Mouse (Mus musculus) mouse embryonic stem cell (cell line): Measurements from ENCODE around the gene Cdsn.

Source experiments
- in situ Hi-C, 2 experiments: fragments of 300-500 bp; cut with MboI; formaldehyde crosslinking; loops; 1 replicate in 1 of 2; 3 replicates in 1 of 2; pipeline ENCODE4 v1.14.3; 2019 to 2020; ENCODE audit warnings: low sequenced_read_pairs in 2 of 2, low pct_unique_long_range_greater_than_20kb in 1 of 2, mixed read lengths in 1 of 2; ENCODE audit not compliant: unreplicated experiment in 1 of 2

Cdsn gene

DNA sequence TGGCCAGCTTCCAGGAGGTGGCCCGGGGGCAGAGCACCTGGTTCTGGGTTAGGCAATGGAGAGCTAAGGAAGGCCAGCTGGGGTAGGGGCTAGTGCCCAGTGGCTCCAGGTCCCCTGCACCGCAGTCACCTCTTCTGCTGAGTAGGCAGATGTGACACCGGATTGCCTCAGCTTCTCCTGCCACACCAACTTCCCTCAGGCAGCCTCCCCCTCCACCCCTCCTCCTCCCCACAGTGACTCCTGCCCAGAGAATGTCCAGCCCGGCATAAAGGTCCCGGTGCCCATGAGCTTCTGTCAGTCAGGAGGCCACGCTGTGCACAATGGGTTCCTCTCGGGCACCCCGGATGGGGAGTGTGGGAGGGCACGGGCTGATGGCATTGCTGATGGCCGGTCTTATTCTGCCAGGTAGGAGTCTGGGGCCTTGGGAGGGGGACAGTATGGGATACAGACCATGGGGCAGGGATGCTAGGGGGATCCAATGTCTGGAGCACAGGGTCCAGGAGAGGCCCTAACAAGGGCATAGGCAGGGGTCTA lies at the start of gene Cdsn:
Gene Cdsn, plus strand, starts transcription at position 248 of the 534 bp plus-strand sequence.
- in situ Hi-C loops, result no loop called here

DNA sequence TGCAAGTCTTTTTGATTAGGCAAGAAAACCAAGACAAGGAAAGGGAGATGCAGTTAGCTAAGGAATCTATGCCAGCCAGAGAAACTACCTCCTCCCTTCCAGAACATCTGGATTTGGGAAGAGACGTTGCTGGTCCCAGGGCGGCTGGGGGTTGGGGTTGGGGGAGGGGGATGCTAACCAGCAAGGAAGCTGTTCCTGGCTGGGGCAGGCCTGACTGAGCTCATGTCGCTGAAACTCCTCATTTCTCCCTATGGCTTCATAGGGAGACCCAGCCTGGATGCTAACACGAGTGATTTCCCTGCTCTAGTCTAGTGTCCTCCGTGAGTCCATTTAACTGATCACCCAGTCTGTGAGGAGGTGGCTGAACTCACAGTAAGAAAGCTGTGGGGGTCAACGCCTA lies 49.7 kb upstream of the Cdsn start:
- in situ Hi-C loops, result loop anchor here in 1 of 2 experiments (25.0 kb wide), 1 partner anchor 1485 kb away; the partner anchor contains the start of genes 2410137M14Rik and H2-M5

DNA sequence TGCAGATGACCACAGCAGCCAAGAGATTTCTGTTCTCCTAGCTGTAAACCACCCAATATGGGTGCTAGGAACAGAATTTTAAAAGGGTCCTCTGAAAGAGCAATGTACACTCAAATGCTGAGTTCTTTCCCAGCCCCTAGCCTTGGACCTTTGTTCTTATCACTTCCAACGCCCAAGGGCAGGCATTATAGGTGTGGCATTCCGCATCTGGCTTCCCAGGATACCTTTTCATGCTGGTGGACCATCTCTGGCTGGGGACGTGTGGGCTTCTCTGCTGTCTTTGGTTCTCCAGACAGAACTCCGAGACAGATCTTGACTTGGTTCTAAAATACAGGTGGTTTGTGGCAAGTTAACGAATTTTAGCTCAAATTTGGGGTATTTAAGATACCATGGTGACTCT lies 49.2 kb upstream of the Cdsn start:
- in situ Hi-C loops, result loop anchor here in 1 of 2 experiments (25.0 kb wide), 1 partner anchor 1485 kb away; the partner anchor contains the start of genes 2410137M14Rik and H2-M5

DNA sequence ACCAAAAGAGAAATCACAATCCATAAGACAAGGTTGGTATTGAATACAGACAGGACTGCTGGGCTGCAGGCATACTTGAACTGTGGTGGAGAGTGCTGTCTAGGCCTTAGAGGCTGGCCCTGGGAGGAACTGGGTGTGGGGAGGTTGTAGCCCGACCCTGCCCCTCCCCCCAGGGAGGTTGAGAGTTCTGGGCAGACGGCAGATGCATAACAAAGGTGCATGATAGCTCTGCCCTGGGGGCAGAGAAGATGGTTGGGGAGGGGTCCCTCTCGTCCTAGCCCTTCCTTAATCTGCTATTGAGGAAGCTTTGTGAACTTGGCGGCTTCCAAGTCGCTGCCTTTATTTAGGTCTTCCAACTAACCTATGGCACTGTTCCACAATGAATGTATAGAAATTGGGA lies 48.1 kb upstream of the Cdsn start:
- in situ Hi-C loops, result loop anchor here in 1 of 2 experiments (25.0 kb wide), 1 partner anchor 1483 kb away; the partner anchor contains the start of genes 2410137M14Rik and H2-M5

DNA sequence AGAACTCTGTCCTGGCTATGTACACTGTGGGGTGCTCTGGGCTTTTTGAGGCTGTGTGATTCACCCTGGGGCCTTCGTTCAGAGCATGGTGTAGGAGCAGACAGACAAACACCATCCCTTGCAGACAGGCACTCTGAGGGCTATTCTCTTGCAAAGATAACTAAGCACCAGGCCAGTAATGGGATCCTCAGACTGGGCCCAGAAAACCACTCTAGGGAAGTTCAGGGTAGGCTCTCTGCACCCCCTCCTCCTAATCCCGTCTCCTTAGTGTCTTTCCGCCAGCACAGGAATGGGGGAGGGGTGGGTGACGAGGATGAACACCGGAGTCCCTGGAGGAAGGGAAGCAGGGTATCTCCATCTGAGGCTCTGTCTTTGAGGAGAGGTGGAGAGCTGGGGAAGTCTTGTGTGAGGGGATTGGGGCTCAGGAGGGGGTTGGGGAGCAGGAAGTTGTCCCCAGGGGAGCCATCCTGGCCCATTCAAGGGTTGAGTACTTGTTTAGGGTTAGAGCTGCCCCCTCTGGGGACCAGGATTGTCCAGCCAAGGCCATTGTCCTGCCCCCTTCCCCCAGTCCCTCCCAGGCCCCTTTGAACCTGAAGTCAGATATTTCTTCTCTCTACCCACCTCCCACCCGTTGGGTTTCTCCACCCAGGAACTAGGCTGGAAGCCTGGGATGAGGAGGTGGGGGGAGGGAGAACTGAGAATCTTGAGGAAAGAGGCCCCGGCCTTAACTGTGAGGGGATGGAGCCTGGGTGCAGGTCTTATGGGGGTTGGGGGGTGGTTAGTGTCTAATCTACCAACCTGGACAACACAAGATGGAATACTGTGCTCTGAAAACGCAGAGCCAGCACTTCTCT lies 47.1 kb upstream of the Cdsn start:
- in situ Hi-C loops, result loop anchor here in 1 of 2 experiments (25.0 kb wide), 1 partner anchor 1482 kb away; the partner anchor contains the start of genes 2410137M14Rik and H2-M5

DNA sequence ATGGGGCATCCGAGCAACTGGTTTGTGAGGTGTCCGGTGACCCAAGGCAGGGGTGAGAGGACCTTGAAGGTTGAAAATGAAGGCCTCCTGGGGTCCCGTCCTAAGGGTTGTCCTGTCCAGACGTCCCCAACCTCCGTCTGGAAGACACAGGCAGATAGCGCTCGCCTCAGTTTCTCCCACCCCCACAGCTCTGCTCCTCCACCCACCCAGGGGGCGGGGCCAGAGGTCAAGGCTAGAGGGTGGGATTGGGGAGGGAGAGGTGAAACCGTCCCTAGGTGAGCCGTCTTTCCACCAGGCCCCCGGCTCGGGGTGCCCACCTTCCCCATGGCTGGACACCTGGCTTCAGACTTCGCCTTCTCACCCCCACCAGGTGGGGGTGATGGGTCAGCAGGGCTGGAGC lies 46.2 kb upstream of the Cdsn start, which contains the start of gene Pou5f1:
Gene Pou5f1, plus strand, starts transcription at position 243 of the 400 bp plus-strand sequence.
- in situ Hi-C loops, result loop anchor here in 1 of 2 experiments (25.0 kb wide), 1 partner anchor 1482 kb away; the partner anchor contains the start of genes 2410137M14Rik and H2-M5

DNA sequence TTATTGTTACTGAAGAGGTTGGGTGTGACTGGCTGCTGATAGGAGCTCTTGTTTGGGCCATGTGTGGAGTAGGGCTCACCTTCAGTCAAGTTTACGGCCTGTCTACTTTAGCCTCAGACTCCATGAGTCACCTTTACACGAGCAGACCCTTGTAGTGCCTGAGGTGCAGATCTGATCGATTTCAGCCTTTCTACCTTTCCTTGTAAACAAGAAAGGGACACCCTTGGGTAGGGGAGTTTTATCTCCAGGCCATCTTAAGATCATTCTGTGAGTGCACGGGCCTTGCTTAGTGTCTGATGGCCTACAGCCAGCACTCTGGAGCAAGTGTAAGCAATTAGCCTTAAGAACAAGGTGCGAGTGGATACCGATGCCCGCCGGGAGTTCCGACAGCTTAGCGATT lies 45.0 kb upstream of the Cdsn start:
- in situ Hi-C loops, result loop anchor here in 1 of 2 experiments (25.0 kb wide), 1 partner anchor 1480 kb away; the partner anchor contains the start of genes 2410137M14Rik and H2-M5

DNA sequence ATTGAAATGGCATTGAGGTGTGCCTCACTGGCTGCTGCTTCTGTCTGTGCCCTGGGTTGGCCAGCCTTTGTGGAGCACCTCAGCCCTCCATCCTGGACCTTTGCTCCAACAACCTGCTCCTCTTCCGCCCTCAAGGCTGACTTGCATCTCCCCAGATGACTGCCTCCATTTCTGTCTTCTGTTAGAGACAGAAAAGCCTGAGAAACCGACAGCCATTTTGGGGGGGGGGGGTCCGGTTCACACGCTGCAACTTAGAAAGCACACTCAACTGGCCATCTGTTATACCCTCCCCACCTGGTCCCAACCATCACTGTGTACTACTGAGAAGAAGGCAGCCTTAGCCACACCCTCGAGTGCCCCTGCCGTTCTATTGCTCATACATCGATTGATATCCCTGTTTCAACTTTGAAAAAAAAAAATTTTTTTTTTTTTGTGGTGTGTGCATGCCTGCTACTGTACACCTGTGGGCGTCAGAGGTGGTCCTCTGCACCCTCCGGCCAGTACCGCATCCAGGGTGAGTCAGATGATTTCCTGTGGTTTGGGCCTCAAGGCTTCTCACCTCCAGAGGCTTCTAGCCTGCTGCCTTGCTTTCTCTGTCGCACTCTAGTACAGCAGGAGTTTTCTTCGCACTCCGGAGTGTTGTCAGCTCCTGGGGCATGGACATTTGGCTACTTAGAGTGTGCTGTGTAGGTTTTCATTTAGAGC lies 44.2 kb upstream of the Cdsn start:
- in situ Hi-C loops, result loop anchor here in 1 of 2 experiments (25.0 kb wide), 1 partner anchor 1480 kb away; the partner anchor contains the start of genes 2410137M14Rik and H2-M5

DNA sequence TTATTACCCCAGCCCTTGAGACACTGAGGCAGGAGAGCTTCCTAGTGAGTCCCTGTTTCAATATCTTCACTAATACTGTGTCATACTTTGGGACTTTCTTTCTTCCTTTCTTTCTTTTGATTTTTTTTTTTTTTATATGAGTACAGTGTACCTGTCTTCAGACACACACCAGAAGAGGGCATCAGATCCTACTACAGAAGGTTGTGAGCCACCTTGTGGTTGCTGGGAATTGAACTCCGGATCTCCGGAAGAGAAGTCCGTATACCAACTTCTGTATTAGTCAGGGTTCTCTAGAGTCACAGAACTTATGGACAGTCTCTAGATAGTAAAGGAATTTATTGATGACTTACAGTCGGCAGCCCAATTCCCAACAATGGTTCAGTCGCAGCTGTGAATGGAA lies 43.6 kb upstream of the Cdsn start:
- in situ Hi-C loops, result loop anchor here in 1 of 2 experiments (25.0 kb wide), 1 partner anchor 1479 kb away; the partner anchor contains the start of genes 2410137M14Rik and H2-M5

DNA sequence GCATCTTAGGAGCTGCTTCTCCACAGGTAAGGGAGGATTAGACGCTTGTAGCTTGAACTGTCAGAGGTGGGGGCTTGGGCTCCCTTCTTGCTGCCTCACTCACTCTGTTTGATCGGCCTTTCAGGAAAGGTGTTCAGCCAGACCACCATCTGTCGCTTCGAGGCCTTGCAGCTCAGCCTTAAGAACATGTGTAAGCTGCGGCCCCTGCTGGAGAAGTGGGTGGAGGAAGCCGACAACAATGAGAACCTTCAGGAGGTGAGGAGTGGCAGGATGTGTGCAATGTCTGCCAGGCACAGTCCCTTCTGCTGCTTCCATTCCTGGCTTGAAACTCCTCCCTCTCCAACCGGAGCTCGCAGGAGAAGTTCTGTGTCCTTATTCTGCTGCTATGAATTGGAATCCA lies 42.6 kb upstream of the Cdsn start:
- in situ Hi-C loops, result loop anchor here in 1 of 2 experiments (25.0 kb wide), 1 partner anchor 1478 kb away; the partner anchor contains the start of genes 2410137M14Rik and H2-M5

DNA sequence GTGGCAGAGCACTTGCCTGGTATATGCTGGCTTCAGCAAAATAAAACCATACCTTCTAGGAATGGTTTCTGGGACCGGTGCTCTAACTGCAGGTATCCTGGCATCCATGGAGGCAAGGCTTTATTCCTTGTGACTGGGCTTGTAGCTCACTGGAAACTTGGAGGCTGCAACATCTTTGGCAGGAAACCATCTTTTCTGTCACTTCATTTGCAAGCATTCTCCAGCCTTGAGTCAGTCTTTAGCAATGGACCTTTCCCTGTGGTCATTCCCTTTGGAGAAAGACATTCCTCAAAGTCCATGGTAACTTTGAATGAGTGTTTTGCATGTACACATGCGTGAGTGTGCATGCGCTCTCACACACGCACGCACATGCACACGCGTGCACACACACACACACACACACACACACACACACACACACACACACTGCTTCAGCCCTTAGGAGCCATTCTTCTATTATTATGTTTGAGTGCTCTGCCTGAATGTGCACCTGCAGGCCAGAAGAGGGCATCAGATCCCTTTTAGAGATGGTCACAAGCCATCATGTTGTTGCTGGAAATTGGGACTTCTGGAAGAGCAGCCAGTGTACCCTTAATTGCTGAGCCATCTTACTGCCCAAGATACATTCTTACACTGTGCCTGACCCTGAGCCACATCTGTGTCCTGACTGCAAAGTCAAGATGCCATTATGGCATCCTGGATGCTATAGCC lies 38.9 kb upstream of the Cdsn start:
- in situ Hi-C loops, result loop anchor here in 1 of 2 experiments (25.0 kb wide), 1 partner anchor 1474 kb away; the partner anchor contains the start of genes 2410137M14Rik and H2-M5

DNA sequence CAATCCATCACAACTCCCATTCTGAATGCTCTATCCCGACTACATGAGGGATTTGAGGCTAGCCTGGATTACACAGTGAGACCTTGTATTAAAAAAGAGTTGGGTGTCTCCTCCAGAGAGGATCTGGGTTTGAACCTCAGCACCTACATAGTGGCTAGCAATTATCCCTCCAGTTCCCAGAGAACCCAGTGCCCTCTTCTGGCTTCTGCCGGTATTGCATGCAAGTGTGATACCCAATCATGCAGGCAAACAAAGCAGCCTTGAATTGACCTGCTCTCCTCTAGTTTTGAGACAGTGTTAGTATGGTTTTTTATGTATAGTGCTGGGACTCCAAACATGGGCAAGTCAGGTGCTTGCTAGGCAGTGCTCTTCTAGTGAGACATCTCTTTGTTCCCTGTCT lies 38.0 kb upstream of the Cdsn start:
- in situ Hi-C loops, result loop anchor here in 1 of 2 experiments (25.0 kb wide), 1 partner anchor 1473 kb away; the partner anchor contains the start of genes 2410137M14Rik and H2-M5

DNA sequence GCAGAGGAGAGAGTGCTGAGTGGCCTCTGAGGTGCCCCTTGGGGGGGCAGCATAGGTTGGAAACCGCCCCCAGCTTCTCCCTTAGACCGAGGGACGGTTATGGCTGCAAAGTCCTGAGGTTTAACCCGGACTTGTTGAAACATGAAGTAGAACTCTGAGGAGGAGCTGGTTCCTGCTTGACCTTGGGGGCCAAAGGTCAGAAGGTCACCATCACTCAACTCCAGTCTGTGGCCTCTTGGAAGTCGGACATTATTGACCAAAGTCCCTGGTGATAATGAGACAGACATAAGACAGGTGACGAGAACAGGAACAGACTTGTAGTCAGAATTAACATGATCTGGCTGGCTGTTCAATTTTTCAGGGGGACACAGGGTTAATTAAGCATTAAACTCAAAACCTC lies 37.2 kb upstream of the Cdsn start:
- in situ Hi-C loops, result loop anchor here in 1 of 2 experiments (25.0 kb wide), 1 partner anchor 1473 kb away; the partner anchor contains the start of genes 2410137M14Rik and H2-M5

DNA sequence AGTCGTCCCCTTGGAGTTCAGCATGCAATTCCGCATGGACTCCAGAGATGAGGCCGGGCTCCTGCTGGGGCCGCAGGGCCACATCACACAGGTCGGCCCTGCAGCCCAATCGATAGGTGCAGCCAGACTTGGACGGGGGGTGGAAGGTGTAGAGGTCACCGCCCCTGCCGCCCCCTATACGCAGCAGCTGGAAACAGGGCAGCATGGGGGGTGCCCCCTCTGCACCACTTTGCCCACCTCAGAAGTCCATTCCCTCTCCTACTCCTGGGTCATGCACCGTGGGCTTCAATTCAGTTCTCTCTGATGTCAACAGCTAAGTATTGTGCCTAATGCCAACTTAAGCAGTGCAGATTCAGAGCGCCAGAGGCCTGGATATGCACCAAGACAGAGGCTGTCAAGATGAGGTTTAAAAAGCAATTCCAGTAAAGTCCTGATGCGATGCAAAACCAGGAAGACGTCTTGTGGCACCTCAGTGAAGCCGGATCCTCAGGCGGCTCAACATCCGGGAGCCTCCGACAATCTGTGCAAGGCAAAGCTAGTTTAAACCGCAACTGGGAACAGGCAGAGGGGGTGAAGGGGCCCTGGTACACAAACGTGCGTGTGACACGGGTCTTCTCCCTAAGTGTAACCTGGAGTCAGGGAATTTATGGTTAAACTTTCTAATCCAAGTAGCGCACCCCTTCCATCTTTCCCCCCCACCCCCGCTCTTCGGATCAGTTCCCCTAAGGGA lies 35.9 kb upstream of the Cdsn start:
- in situ Hi-C loops, result loop anchor here in 1 of 2 experiments (25.0 kb wide), 1 partner anchor 1471 kb away; the partner anchor contains the start of genes 2410137M14Rik and H2-M5

DNA sequence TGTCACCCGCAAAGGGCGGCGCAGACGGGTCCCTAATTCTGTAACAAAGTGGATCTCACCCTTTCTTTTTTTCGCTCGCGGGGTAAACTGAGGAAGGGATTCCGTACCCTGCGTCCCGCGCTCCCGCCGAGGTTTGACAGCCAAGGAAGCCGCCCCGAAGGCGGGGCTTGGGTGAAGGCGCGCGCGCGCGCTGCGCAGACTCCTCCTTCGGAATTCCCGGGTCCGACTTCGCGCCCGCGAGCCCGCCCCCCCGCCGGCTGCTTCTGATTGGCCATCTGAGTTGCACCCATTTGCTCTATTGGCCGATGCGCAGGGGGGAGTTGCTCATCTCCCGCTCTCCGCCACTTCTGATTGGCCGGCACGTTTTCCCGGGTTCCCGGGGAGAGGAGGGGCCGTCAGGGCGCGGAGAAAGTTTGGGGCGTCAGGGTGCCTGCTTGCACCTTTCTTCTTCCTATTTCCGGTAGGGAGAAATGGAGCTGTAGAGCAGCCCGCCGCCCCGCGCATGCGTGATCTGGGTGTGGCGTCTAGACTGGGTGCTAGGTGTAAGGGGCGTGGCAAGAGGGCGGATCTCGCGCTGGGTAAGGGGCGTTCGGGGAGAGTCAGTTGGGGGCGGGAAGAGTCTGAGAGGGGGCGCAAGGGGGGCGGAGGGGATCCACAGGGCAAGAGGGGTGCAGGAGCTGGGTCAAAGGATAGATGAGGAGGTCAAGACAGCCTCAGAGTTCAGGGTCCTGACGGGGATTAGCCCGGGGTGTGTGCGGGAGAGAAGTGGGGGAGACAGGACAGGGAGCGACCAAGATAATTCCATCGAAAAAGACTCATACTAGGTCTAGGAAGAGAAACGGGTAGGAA lies 35.1 kb upstream of the Cdsn start, which contains the start of the genes Tcf19 and Cchcr1:
Gene Tcf19, minus strand, starts transcription at position 173 of the 849 bp plus-strand sequence.
Gene Cchcr1, plus strand, starts transcription at position 449 of the 849 bp plus-strand sequence.
- in situ Hi-C loops, result loop anchor here in 1 of 2 experiments (25.0 kb wide), 1 partner anchor 1470 kb away; the partner anchor contains the start of genes 2410137M14Rik and H2-M5
